Mouse (Mus musculus): ENCODE results near the gene Olfr786.

GRCm38 (mm10) chr10:129473256-129473655, 46.1 kb downstream of the Olfr786 start:
- TF ChIP-seq MAFK (IDR thresholded peaks at IDR 0.05; ENCODE audit: insufficient replicate concordance, low read length) (no peak), NRF1 (IDR thresholded peaks at IDR 0.05; ENCODE audit: low read depth, low read length) (no peak), CTCF (conservative IDR thresholded peaks at IDR 0.05 in 1 of 2, IDR thresholded peaks at IDR 0.05 in 1 of 2; ENCODE audit: low read depth in 2 of 2, low read length in 2 of 2) (no peak), MEF2A (IDR thresholded peaks at IDR 0.05; ENCODE audit: borderline replicate concordance, low read depth, low read length) (no peak)
